Mouse (Mus musculus) heart, postnatal 10 days (tissue): ENCODE measurements around the gene Ptpn23. TPM values are rescaled to one million over a fixed set of nuclear protein-coding genes. Genes with fewer than 3 reads are reported as not detected.

Experiments used
- DNase-seq, 2 experiments: peaks; one replicate each; pipeline ENCODE4 v3.0.0; 2021
- intact Hi-C: fragments of 180-260 bp; cut with DNase I; formaldehyde crosslinking; loops from one replicate; pipeline ENCODE4 v1.15.1; 2025
- total RNA-seq, 2 experiments: library from RNA; stranded (reverse); gene quantifications; 2 replicates each; pipeline ENCODE4 v1.2.3; 2021

The Ptpn23 gene
- total RNA-seq, 2 experiments from 2014 or later, result 23.1 to 25.2 TPM

GRCm38 (mm10) chr9:110340037-110340750 is 67.8 kb downstream of the Ptpn23 start:
- intact Hi-C loops, result no loop called here
- no peak for DNase-seq

Other genes with a start within 250 kb of the Ptpn23 start
- gene Cspg5, start 164.4 kb downstream of the Ptpn23 start, total RNA-seq, result under 1 TPM; 0.43 to 0.55 TPM
- gene Elp6, start 103.0 kb downstream of the Ptpn23 start, total RNA-seq, result 1 to 10 TPM; 4.5 to 4.7 TPM
- gene Scap, start 74.9 kb downstream of the Ptpn23 start, total RNA-seq, result 10 to 100 TPM; 31.3 to 32.1 TPM
- gene Ngp, start 11.5 kb upstream of the Ptpn23 start, total RNA-seq, result 1 to 10 TPM in 1 of 2 experiments, under 1 TPM in 1; 0.92 to 1.8 TPM
- 10 to 100 TPM; 13.3 to 13.8 TPM for gene Klhl18, start 68.5 kb upstream of the Ptpn23 start, total RNA-seq
- under 1 TPM; 0.19 to 0.22 TPM for gene Kif9, start 68.7 kb upstream of the Ptpn23 start, total RNA-seq
- gene Setd2, start 124.4 kb upstream of the Ptpn23 start, total RNA-seq, result 10 to 100 TPM; 61.5 to 61.6 TPM
- 1 to 10 TPM; 2.2 to 2.3 TPM for gene Nradd, start 216.2 kb upstream of the Ptpn23 start, total RNA-seq
- 1 to 10 TPM; 8.3 to 8.7 TPM for gene Nbeal2, start 245.9 kb upstream of the Ptpn23 start, total RNA-seq
- 10 to 100 TPM; 69.6 to 78.9 TPM for gene Ccdc12, start 248.3 kb upstream of the Ptpn23 start, total RNA-seq